Mouse (Mus musculus) heart, postnatal 25 days (tissue): ENCODE results near the gene Tfap4. TPM values are rescaled to one million over a fixed set of nuclear protein-coding genes. Genes with fewer than 3 reads are reported as not detected.
A peak's percentile ranks its signal among the peaks of the same experiment; 100 is the strongest.

Experiments used
- DNase-seq: peaks from one replicate; pipeline ENCODE4 v3.0.0; 2022; ENCODE audit warnings: low spot score
- intact Hi-C: fragments of 180-260 bp; cut with DNase I; formaldehyde crosslinking; loops from one replicate; pipeline ENCODE4 v1.15.1; 2025
- total RNA-seq, 2 experiments: library from RNA; stranded (reverse); gene quantifications; 2 replicates each; pipeline ENCODE4 v1.2.3; 2021

Gene Tfap4
- total RNA-seq, 2 experiments from 2014 or later = 3.5 to 4.2 TPM

DNA sequence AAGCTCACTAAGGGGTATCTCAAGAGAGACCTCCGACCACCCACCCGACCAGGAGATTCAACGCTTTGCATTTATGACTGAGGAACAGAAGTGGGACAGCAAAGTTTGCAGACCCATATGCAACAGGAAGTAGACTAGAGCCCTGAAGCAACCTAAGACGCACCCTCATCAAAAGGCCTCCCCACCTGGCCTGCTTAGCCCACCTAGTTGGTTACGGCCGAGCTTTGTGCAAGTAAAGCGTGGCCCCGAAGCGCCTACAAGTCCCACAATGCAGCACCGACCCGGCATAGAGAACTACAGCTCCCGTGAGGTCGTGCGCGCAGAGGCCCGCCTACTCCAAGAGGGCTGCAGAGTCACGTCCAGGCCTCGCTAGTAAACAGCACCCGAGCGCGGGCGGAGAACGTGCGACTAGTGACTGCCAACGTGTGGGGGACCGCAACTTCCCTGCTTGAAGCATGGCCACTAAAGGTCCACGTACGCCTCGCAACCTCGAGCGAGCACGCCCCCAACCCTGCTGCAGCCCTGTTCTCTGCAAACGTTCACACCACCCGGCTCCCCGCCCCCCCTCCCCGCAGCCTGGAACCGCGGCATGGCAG, 1.2 kb downstream of the Tfap4 start:
- DNase-seq = peak; percentile 78

GRCm38 (mm10) chr16:4557949-4558348, 1.7 kb downstream of the Tfap4 start:
- intact Hi-C loops = no loop called here

More for the DNA sequence above, 1.2 kb downstream of the Tfap4 start:
- intact Hi-C loops = no loop called here

GRCm38 (mm10) chr16:4557085-4557484, 2.6 kb downstream of the Tfap4 start:
- intact Hi-C loops = no loop called here
- DNase-seq = no peak

More at GRCm38 (mm10) chr16:4557949-4558348, 1.7 kb downstream of the Tfap4 start:
- DNase-seq = peak; percentile 30

DNA sequence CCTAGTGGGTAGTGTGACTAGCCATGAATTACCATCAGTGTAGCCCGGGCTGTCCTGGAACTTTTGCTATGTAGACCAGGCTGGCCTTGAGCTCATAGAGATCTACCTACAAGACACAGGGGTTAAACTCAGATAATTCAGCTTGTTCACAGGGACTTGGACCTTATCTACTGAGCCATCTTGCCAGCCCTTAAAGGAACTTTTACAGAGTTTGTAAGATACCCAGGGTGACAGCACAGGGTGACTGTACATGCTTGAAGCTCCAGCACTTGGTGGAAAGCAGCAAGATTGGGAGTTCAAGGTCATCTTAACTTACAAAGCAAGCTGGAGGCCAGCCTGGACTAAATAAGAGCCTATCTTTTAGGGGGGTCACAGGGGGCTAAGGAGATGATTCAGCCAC, 4.1 kb downstream of the Tfap4 start:
- DNase-seq = no peak
- intact Hi-C loops = no loop called here

DNA sequence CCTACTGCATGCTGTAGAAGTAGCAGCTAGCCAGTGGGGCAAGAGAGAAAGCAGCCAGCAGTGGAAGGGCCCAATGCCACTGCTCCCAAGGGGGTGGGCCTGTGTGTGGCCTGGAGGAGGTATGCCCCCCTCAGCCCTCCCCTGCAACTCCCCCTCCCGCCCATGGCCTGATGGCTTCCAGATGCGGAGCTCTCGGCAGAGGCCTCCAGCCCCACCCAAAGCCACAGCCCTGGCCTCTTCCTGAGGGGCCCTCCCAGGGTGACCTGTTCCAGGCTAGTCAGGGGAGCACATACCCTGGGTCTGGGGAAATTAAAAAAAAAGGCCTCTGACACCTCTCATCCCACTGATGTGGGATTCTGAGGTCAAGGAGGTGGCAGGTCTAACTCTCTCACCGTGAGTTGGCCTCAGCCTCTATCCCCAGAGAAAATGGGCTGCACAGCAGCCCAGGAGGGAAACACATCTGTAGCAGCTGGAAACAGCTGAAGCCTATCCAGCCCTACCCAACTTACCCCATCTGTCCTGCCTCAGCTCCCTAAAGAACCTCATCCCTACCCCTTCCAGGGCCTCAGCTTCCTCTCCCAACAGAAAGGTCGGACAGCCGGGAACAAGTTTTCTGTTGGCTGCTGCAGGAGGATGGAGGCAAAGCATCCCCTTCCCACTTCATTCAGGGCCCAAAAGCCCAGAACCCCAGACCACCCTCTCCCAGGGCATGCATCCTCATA, 6.7 kb downstream of the Tfap4 start:
- peak; percentile 10 for DNase-seq
- intact Hi-C loops = loop anchor here (5.0 kb wide), 1 partner anchor 114 kb away; no protein-coding TSS in a partner anchor

- intact Hi-C loops = loop anchor here (1.0 to 5.0 kb wide), 2 partner anchors 55 to 115 kb away; no protein-coding TSS in a partner anchor
Observed at GRCm38 (mm10) chr16:4551885-4552284, 7.8 kb downstream of the Tfap4 start.

GRCm38 (mm10) chr16:4551056-4551455, 8.6 kb downstream of the Tfap4 start:
- peak; percentile 26 for DNase-seq
- intact Hi-C loops = loop anchor here (1.0 to 5.0 kb wide), 2 partner anchors 56 to 116 kb away; no protein-coding TSS in a partner anchor

More at GRCm38 (mm10) chr16:4551885-4552284, 7.8 kb downstream of the Tfap4 start:
- DNase-seq = no peak

DNA sequence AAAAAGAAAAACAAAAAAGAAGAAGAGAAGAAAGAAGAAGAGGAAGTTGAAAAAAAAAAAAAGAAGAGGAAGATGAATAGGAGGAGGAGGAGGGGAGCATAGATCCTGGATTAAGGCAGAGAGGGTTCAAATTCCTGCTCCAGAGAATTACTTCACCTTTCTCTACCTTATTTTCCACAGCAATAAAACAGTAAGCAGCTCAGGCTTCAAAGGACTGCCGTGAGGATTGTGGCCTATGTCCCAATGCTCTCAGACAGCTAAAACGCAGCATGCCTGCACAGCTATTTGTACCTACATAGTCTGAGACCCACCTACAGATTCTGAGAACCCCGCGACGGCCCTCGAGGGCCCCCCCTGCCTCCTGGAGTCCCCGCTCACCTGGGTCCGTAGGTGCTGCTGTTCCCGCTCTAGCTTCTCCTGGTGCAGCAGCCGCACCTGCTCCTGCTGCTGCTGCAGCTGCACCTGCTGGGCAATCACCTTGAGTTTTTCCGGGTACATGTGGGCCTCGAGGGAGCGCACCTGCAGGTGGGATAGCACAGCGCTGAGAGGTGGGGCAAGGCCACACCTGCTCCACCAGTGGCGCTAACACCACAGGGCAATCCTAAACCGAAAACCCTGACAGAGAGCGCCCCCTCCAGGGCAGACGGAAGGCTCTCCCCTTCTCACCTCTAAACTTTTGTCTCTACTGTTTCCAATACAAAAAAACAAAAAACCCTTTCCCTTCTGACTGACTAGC, 10.5 kb downstream of the Tfap4 start:
- intact Hi-C loops = no loop called here
- DNase-seq = no peak

GRCm38 (mm10) chr16:4547611-4548010, 12.0 kb downstream of the Tfap4 start:
- intact Hi-C loops = no loop called here
- no peak for DNase-seq

GRCm38 (mm10) chr16:4546838-4547237, 12.8 kb downstream of the Tfap4 start:
- DNase-seq = no peak
- intact Hi-C loops = no loop called here

DNA sequence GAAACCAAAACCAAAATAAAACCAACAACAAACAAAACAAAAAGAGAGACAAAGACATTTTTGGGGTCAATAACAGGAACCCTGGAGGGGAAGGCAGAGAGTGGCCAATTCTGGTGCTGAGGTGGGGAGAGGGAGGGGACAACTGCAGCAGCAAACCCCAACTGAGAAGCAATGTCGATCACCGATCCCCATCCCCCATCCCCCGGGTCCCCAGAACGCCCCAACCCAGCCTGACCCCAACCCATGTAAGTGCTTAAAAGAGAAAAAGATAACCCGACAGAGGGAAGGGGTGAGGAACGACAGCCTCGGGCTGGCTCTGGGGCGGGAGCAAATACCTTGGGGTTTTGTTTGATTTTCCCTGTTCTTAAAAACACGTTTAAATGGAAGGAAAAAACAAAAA, 14.8 kb downstream of the Tfap4 start:
- DNase-seq = no peak
- intact Hi-C loops = loop anchor here (5.0 kb wide), 1 partner anchor 123 kb away; the partner anchor contains the start of gene Adcy9

DNA sequence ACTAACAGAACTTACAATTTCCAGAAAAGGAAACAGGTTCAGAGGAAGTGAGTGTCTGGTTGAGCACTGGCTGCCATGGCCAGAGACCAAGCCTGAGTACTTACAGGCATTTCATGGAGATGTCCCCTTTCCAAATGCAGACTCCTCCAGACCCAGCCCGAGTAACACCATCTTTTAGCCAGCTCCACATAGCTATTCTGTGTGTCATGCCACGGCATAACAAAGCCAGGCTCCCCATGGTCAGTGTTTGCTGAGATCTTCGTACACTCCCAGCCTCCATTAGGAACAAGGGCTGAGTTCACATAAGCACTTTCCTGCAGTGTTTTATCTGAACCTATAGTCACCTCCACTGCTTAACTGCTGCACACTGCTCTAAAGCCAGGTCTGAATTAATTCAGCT, 16.4 kb downstream of the Tfap4 start:
- intact Hi-C loops = loop anchor here (2.0 to 5.0 kb wide), 2 partner anchors 54 to 121 kb away; partner anchors contain the start of gene Adcy9
- DNase-seq = no peak

GRCm38 (mm10) chr16:4542236-4542774, 17.3 kb downstream of the Tfap4 start:
- DNase-seq = no peak
- intact Hi-C loops = loop anchor here (1.0 to 5.0 kb wide), 3 partner anchors 54 to 226 kb away; partner anchors contain the start of gene Adcy9

- DNase-seq = peak; percentile 100
- intact Hi-C loops = loop anchor here (1.0 to 5.0 kb wide), 3 partner anchors 53 to 225 kb away; partner anchors contain the start of gene Adcy9
Observed at GRCm38 (mm10) chr16:4541501-4542198, 18.0 kb downstream of the Tfap4 start, which contains the start of gene Srl. Gene Srl, minus strand, starts transcription at chr16:4541816.

- no peak for DNase-seq
- intact Hi-C loops = loop anchor here (5.0 kb wide), 1 partner anchor 119 kb away; the partner anchor contains the start of gene Adcy9
Observed at GRCm38 (mm10) chr16:4541033-4541432, 18.6 kb downstream of the Tfap4 start.

DNA sequence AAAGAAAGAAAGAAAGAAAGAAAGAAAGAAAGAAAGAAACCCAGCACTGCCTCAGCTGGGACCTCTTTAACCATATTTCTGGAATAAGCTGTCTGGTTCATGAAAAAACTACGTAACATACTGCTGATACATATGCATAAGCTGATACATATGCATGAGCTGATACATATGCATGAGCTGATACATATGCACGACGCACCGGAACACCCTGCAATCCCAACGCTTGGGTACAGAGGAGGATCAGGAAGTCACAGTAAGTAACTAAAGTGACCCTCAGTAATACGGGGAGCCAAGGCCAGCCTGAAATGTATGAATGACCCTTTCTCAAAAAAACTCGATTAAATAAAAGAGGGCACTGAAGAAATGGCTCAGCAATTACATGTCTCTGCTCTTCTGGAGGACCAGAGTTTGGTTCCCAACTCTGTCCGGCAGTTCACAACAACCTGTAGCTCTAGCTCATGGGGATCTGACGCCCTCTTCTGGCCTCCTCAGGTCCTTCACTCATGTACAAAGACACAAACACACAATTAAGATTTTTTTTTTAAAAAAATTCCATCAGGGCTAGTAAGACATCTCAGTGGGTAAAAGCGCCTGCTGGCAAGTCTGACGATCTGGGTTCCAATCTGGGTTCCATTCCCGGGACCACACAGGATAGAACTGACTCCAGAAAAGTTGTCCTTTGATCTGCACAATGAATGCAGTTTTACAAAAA, 19.4 kb downstream of the Tfap4 start:
- intact Hi-C loops = loop anchor here (1.0 to 5.0 kb wide), 2 partner anchors 16 to 118 kb away; partner anchors contain the start of gene Adcy9
- DNase-seq = no peak

DNA sequence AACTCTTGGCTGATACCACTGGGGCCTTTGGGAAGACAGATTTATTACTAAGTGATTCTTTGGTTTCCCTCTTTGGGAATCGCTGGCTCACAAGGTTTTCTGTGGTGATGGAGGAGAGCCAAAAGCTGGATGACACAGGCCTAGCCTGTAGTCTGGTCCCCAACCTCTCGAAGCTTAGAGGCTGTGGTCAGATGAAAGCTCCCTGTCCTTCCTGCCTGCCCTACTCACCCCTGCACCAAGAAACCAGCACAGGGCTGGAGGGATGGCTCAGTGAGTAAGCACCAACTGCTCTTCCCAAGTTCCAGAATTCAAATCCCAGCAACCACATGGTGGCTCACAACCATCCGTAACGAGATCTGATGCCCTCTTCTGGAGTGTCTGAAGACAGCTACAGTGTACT, 20.1 kb downstream of the Tfap4 start:
- intact Hi-C loops = no loop called here
- no peak for DNase-seq

DNA sequence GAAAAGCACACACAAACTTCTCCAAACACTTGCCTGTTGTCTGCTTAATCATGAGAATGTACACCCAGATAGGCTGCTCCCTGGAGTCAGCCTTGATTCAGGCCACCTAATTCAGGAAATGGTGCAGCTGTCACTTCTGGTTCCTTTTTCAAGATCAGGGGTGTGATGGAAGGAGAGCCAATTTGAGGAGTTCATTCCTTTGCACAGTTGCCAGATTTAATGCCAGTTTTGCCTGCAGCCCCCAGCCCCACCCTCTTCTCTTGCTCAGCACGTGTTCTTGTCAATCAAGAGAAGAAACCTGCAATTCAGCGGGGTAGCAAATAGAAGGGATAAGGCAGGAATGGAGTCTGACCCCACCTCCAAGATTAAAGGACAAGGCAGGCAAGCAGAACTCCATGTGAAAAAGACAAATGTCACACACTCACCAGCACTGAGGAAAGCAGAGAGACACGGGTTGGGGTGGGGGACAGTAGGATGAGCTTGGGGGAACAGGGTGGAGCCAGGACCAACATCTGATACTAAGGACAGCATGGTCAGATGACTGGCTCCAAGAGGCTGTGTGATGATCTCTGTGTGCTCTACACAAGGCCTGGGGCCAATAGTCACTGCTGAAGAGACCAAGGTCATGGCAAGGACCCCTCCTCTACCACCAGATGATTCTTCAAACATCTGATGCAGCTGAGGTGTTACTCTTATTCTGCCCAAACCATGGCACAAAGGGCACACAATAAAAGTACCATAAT, 21.9 kb downstream of the Tfap4 start:
- intact Hi-C loops = no loop called here
- no peak for DNase-seq
